Mouse (Mus musculus) stomach, postnatal 0 days (tissue): ENCODE results near the gene Adh1.

ENCODE experiments used
- CTCF ChIP-seq: IDR thresholded peaks from 2 replicates; pipeline ENCODE4 v1.5.1; 2016; ENCODE audit warnings: antibody characterized with exemption, low read depth, mild to moderate bottlenecking, moderate library complexity
- EP300 ChIP-seq: optimal IDR thresholded peaks from 2 replicates; pipeline ENCODE3; 2016; ENCODE audit warnings: antibody characterized with exemption

DNA sequence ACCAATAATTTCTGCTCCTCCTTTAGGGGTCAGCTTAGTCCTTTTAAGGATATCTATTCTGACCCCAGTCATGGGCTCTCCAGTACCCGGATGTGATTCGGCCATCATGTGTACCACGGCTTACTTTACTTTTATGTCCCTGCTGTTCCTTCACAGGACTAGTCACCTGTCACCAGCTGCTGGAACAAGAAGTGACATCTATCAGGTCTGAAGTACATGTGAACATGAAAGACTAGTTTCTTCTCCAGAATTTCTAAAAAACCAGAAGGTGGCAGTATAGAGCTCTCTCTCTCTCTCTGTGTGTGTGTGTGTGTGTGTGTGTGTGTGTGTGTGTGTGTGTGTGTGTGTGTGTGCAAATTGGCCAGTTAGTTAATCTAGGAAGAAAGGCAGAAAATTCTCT lies 20.4 kb upstream of the Adh1 start:
- TF ChIP-seq EP300 = no peak
- peak; percentile 72 for TF ChIP-seq CTCF
